Mouse (Mus musculus) CH12.LX (cell line): ENCODE measurements at regions not wholly inside any gene's neighbourhood (a gene's known extent, or its start where the extent isn't known, plus 50 kb on each side); places are given as distances from the start of the nearest gene placed in this dataset.
"Not testable (repeated sequence)": the region's sequence is repeated elsewhere in the genome, so short reads cannot be mapped to it uniquely, and the experiment has no call there.

Experiments
- MAX ChIP-seq: IDR thresholded peaks from 2 replicates; pipeline ENCODE4 v1.6.1; 2011; ENCODE audit warnings: low read length, improper control_type of control experiment
- POLR2A ChIP-seq: IDR thresholded peaks from 2 replicates; pipeline ENCODE4 v1.6.1; 2011; ENCODE audit warnings: low read depth, mild to moderate bottlenecking, improper control_type of control experiment, low read length
- TBP ChIP-seq: conservative IDR thresholded peaks from 2 replicates; pipeline ENCODE4 v1.6.1; 2011; ENCODE audit warnings: low read depth, low read length, improper control_type of control experiment

DNA sequence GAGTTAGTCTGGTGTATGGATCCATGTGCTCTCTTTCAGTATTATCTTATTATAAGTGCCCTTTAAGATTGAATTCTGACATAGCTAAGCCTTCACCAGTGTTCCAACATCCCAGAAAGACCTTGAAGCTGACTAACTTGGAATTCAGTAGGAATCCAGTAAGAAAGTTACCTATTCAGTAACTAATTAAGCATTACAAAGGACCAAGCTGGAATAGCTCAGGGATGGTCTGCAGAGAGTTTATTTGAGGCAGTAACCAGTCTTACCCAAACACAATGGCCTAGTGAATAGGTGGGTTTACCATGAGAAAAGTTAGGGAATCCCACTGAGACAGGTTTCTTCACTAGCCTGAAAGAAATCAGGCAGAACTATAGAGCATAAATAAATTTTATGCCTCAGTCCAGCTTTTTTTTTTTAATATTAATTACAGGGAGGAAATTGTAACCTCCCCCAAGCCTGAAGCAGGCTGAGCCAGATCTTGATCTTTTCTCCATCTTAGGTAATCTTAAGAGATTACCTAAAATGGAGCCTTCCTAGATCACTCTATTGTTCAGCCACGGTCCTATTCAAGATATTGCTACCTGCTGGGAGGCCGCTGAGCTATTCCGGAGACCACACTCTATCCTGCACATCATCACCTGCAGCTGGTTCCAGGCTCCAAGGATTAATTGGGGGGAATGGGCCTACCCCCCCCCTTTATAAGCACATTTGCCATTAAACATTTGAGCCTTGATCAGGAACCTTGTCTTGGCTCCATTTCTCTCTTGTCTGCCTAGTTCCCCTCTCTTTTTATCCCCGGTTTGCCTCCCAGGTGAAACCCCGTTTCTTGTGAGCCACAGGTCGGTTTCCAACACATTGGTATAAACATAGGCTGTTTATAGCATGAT is 93.0 kb upstream of the Gnai1 start:
- TF ChIP-seq POLR2A, MAX, TBP: not testable (repeated sequence)
